Mouse (Mus musculus) skeletal muscle tissue, postnatal 0 days (tissue): ENCODE data around the gene Gm20807. TPM values are rescaled to one million over a fixed set of nuclear protein-coding genes. Genes with fewer than 3 reads are reported as not detected.

Source experiments
- polyA plus RNA-seq: library from polyadenylated mRNA; unstranded; fragments of >200 nt; fragmentation: Nextera tagmentation; extraction: Ambion mirVana; gene quantifications from 2 replicates; pipeline ENCODE4 v1.2.1, GENCODE M21; 2015

Gm20807 gene
- not detected in 2 replicates for polyA plus RNA-seq

GRCm38 (mm10) chrY:13042591-13042990, at the start of gene Gm20807:
Gm20807 (plus strand) TSS chrY:13042891.

Other genes with a start within 250 kb of the Gm20807 start
- not detected in 2 replicates for gene Gm21891, start 90.6 kb downstream of the Gm20807 start, polyA plus RNA-seq
- gene Gm21425, start 119.1 kb downstream of the Gm20807 start, polyA plus RNA-seq, result not detected in 2 replicates
- not detected in 2 replicates for gene Gm21828, start 181.0 kb downstream of the Gm20807 start, polyA plus RNA-seq
- not detected in 2 replicates for gene Gm21440, start 209.5 kb downstream of the Gm20807 start, polyA plus RNA-seq
- not detected in 2 replicates for gene Gm21454, start 209.6 kb downstream of the Gm20807 start, polyA plus RNA-seq